Mouse (Mus musculus): Measurements from ENCODE around the gene Rspo3. TPM values are rescaled to one million over a fixed set of nuclear protein-coding genes. Genes with fewer than 3 reads are reported as not detected.

The Rspo3 gene
- polyA plus RNA-seq, 1 experiment from 2014 or later = 25.0 TPM

DNA sequence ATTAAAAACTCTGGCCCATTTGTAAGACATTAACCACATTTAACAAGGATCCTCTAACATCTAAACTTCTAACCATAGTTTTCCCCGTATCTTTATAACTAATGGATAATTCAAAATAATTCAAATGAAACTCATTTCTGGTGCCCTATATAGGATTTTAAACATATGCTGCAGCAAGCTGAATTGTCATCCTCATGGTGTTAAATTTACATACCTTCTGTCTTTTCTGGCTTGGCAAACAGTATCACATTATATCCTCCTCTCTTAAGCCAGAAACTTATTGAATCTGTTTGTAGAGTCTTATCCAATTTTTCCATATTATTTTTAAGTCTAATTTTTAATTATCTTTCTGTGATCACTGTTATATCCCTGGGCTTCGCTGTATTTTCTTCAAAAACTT, 111.1 kb downstream of the Rspo3 start:
- no peak overlapping the region for H3K9ac ChIP-seq (replicated peaks)
- H3K36me3 ChIP-seq = no peaks in the 10 kb centered on the region
- H3K27ac ChIP-seq (replicated peaks) = no peak overlapping the region
- H3K27me3 ChIP-seq = no peaks in the 10 kb centered on the region
- H3K4me2 ChIP-seq (replicated peaks) = no peak overlapping the region
- WGBS = 83% methylated on average over 2 of the region's 2 CpGs
- H3K9me3 ChIP-seq = no peaks in the 10 kb centered on the region
- H3K4me3 ChIP-seq = no peak overlapping the region
- ATAC-seq (replicated peaks) = no peak
- no peaks in the 10 kb centered on the region for H3K4me1 ChIP-seq

DNA sequence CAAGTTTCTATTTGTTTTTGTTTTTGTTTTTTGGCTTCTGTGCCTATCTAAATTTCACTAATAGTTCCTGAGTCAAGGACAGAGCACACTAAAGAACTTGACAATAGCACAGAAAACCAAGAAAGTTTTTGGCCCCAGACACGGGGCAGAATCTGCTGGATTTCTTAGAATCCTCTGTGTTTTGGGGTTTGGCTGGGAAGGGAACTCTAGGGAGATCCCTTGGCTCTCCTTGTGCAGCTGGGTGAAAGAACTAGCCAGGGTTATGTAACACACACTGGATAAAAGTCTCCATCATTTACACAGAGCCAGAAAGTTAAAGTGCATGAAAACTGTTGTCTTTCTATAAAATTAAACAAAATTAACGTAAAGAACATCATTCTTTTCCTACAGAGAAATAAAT, 121.3 kb downstream of the Rspo3 start:
- Histone ChIP-seq H3K27ac (replicated peaks) (no peak overlapping the region), H3K27me3 (no peaks in the 10 kb centered on the region), H3K36me3 (no peaks in the 10 kb centered on the region), H3K9me3 (no peaks in the 10 kb centered on the region), H3K4me2 (replicated peaks) (no peak overlapping the region), H3K9ac (replicated peaks) (no peak overlapping the region), H3K4me3 (no peak overlapping the region), H3K4me1 (no peaks in the 10 kb centered on the region)
- WGBS = 78% methylated on average over 2 of the region's 2 CpGs
- ATAC-seq (replicated peaks) = no peak

DNA sequence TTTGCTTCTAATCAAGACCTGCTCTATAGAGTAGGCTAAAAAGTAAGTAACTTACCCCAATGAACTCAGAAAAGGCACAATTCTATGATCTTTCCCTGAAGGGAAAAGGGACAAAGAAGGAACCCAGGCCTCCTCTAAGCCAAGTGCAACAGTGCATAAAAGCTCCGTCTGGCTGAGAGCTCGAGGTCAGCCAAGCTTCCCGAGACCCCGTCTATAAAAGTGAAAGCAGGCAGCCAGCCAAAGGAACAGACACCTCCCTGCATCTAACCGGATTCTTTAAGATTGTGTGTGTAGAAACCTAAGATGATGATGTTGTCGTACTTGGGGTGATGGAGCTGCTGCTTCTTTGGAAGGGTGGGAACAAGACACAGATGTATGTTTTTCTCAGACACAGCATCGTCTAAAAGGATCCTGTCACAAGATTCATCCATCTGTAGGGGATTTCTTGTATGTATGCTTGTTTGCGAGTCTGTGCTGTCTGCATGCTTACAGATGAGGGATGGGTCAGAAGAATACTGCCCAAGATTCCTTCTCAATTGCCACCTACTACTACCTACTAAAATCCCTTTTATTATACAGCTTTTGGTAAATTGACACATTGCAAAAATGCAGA, 132.9 kb downstream of the Rspo3 start:
- no peak overlapping the region for H3K4me2 ChIP-seq (replicated peaks)
- ATAC-seq (replicated peaks) = no peak
- H3K27ac ChIP-seq (replicated peaks) = no peak overlapping the region
- no peaks in the 10 kb centered on the region for H3K27me3 ChIP-seq
- H3K9me3 ChIP-seq = no peaks in the 10 kb centered on the region
- WGBS = 25% methylated on average over 8 of the region's 8 CpGs
- H3K36me3 ChIP-seq = no peaks in the 10 kb centered on the region
- no peak overlapping the region for H3K4me3 ChIP-seq
- H3K4me1 ChIP-seq = peaks cover 4% of the 10 kb centered on the region; the same call in 1 of the 2 replicates
- no peak overlapping the region for H3K9ac ChIP-seq (replicated peaks)

Other genes with a start within 250 kb of the Rspo3 start
- 20.8 and 23.2 TPM in 2 replicates for gene Echdc1, start 222.7 kb downstream of the Rspo3 start, polyA plus RNA-seq (2015; fragmentation: Nextera tagmentation; extraction: Ambion mirVana)
- 90.5 and 106 TPM in 2 replicates for gene Rnf146, start 173.4 kb downstream of the Rspo3 start, polyA plus RNA-seq (2015; fragmentation: Nextera tagmentation; extraction: Ambion mirVana)